In genomic region chr12:84759063-84759462, GRCm38 (mm10) we compare ENCODE assay signal across 12 mouse cellular contexts. TPM values are rescaled to one million over a fixed set of nuclear protein-coding genes. Genes with fewer than 3 reads are reported as not detected.
DNase-seq lines count a peak whose midpoint lies in the region; ATAC-seq and TF ChIP-seq lines count a peak whose summit lies in the region.
"Had no signal": no experiment of that assay in that cellular context is flagged by ENCODE, and none has a peak within 500 bp of the region (broad histone marks: within the 10 kb centered on the region; RNA-seq: fewer than 3 reads in every experiment).

No protein-coding gene starts in this region.

- CTCF ChIA-PET in Patski (lab: Charles Lee) = interaction anchor here (0.8 to 1.1 kb wide), 2 partner anchors 12 to 24 kb away, joined by 3 to 4 read pairs; no protein-coding TSS in a partner anchor

- H3K27me3 ChIP-seq in hindbrain, postnatal 0 days (ENCODE audit: insufficient read depth, low read length) = no peaks in the 10 kb centered on the region
- no peaks in the 10 kb centered on the region for H3K27me3 ChIP-seq in hindbrain, embryonic 13.5 days
- H3K27me3 ChIP-seq in Patski = no peaks in the 10 kb centered on the region
- no peaks in the 10 kb centered on the region for H3K27me3 ChIP-seq in liver, embryonic 14.5 days (ENCODE audit: control insufficient read depth, insufficient read depth, low read length)
- H3K27me3 ChIP-seq in forebrain, embryonic 11.5 days (ENCODE audit: control insufficient read depth, insufficient read depth, low read length) = no peaks in the 10 kb centered on the region
- H3K27me3 ChIP-seq: embryonic facial prominence, embryonic 15.5 days; midbrain, embryonic 12.5 days had no signal

- peaks cover 23% of the 10 kb centered on the region; the same call in 1 of the 2 replicates for H3K36me3 ChIP-seq in hindbrain, postnatal 0 days (ENCODE audit: insufficient read depth, low read length)
- peaks cover 71% of the 10 kb centered on the region for H3K36me3 ChIP-seq in hindbrain, embryonic 13.5 days
- H3K36me3 ChIP-seq in liver, embryonic 14.5 days (replicated peaks; ENCODE audit: control insufficient read depth, insufficient read depth, low read depth) = peaks cover 6% of the 10 kb centered on the region
- peaks cover 3% of the 10 kb centered on the region; the same call in 1 of the 2 replicates for H3K36me3 ChIP-seq in forebrain, embryonic 11.5 days (ENCODE audit: control insufficient read depth, insufficient read depth, low read length)

- no peaks in the 10 kb centered on the region for H3K9me3 ChIP-seq in hindbrain, postnatal 0 days (ENCODE audit: low read length)
- no peaks in the 10 kb centered on the region for H3K9me3 ChIP-seq in hindbrain, embryonic 13.5 days
- H3K9me3 ChIP-seq in liver, embryonic 14.5 days (ENCODE audit: control insufficient read depth, low read length) = no peaks in the 10 kb centered on the region
- no peaks in the 10 kb centered on the region for H3K9me3 ChIP-seq in forebrain, embryonic 11.5 days (ENCODE audit: control insufficient read depth, low read length)
- H3K9me3 ChIP-seq: embryonic facial prominence, embryonic 15.5 days; midbrain, embryonic 12.5 days had no signal

- no peak overlapping the region for H3K9ac ChIP-seq in hindbrain, postnatal 0 days (replicated peaks; ENCODE audit: low read length)
- H3K9ac ChIP-seq in hindbrain, embryonic 13.5 days = no peak overlapping the region
- H3K9ac ChIP-seq in liver, embryonic 14.5 days (replicated peaks) = no peak overlapping the region
- H3K9ac ChIP-seq in forebrain, embryonic 11.5 days (ENCODE audit: low read length) = no peak overlapping the region
- H3K9ac ChIP-seq: embryonic facial prominence, embryonic 15.5 days; midbrain, embryonic 12.5 days had no signal

- DNase-seq in hindbrain, postnatal 0 days (ENCODE audit: low spot score) = peak; percentile 40
- DNase-seq in A20 (ENCODE audit: low read depth, low spot score) = peak; percentile 65
- no peak for DNase-seq in Patski (ENCODE audit: low read depth, low spot score)
- DNase-seq in liver, embryonic 14.5 days (ENCODE audit: low read depth in 3 of 3, low spot score in 3 of 3) = peak in 1 of 3 experiments; percentile 33
- DNase-seq in gastrocnemius, postnatal 4 days (ENCODE audit: low spot score in 2 of 2) = no peak
- DNase-seq in frontal cortex, postnatal 36 days (ENCODE audit: low spot score in 2 of 2) = no peak
- no peak for DNase-seq in forebrain, embryonic 11.5 days (ENCODE audit: low spot score)
- DNase-seq: right cerebral cortex, postnatal 4 days had no signal

- no peak overlapping the region for H3K4me2 ChIP-seq in hindbrain, postnatal 0 days (ENCODE audit: low read depth, low read length)
- no peak overlapping the region for H3K4me2 ChIP-seq in hindbrain, embryonic 13.5 days
- H3K4me2 ChIP-seq in liver, embryonic 14.5 days (ENCODE audit: low read depth) = no peak overlapping the region
- H3K4me2 ChIP-seq in forebrain, embryonic 11.5 days (ENCODE audit: low read depth, low read length, severe bottlenecking) = no peak overlapping the region
- H3K4me2 ChIP-seq: embryonic facial prominence, embryonic 15.5 days; midbrain, embryonic 12.5 days had no signal

- no peak for ATAC-seq in hindbrain, postnatal 0 days
- no peak for ATAC-seq in hindbrain, embryonic 13.5 days (ENCODE audit: low FRiP score)
- no peak for ATAC-seq in Patski
- ATAC-seq in liver, embryonic 14.5 days (ENCODE audit: insufficient read depth) = no peak
- no peak for ATAC-seq in forebrain, embryonic 11.5 days (replicated peaks; ENCODE audit: low FRiP score)
- ATAC-seq: activated CD4-positive, CD25-positive, alpha-beta regulatory T cell, adult 4 months had no signal

- in situ Hi-C loops in Patski (cut with MboI; ENCODE audit: low pct_unique_long_range_greater_than_20kb) = no loop called here

- 76% methylated on average over 2 of the region's 2 CpGs for WGBS in hindbrain, postnatal 0 days
- 84% methylated on average over 2 of the region's 2 CpGs for WGBS in hindbrain, embryonic 13.5 days
- WGBS in liver, embryonic 14.5 days (ENCODE audit: insufficient replicate concordance) = 54% methylated on average over 2 of the region's 2 CpGs
- WGBS in forebrain, embryonic 11.5 days = 76% methylated on average over 2 of the region's 2 CpGs

- TF ChIP-seq CTCF in hindbrain, postnatal 0 days (IDR thresholded peaks at IDR 0.05; ENCODE audit: low read depth) = peak; percentile 60
- peak; percentile 72 for TF ChIP-seq CTCF in Patski (IDR thresholded peaks at IDR 0.05)
- TF ChIP-seq CTCF in liver, embryonic 14.5 days (IDR thresholded peaks at IDR 0.05; ENCODE audit: low read depth) = peak; percentile 65

- no peak overlapping the region for H3K27ac ChIP-seq in hindbrain, postnatal 0 days
- H3K27ac ChIP-seq in hindbrain, embryonic 13.5 days = no peak overlapping the region
- no peak overlapping the region for H3K27ac ChIP-seq in liver, embryonic 14.5 days
- H3K27ac ChIP-seq in forebrain, embryonic 11.5 days (ENCODE audit: low read depth, low read length) = no peak overlapping the region
- H3K27ac ChIP-seq: embryonic facial prominence, embryonic 15.5 days; midbrain, embryonic 12.5 days had no signal

- TF ChIP-seq EP300 in liver, embryonic 14.5 days (IDR thresholded peaks at IDR 0.05; ENCODE audit: low read depth) = no peak

- POLR2A ChIA-PET in Patski (lab: Charles Lee) = no interaction called here

- no peak overlapping the region for H3K4me3 ChIP-seq in hindbrain, postnatal 0 days (ENCODE audit: low read length)
- no peak overlapping the region for H3K4me3 ChIP-seq in hindbrain, embryonic 13.5 days
- H3K4me3 ChIP-seq in liver, embryonic 14.5 days (ENCODE audit: insufficient read depth in 1 of 2, low read depth in 2 of 2, low read length in 2 of 2) = no peak overlapping the region
- H3K4me3 ChIP-seq in forebrain, embryonic 11.5 days (ENCODE audit: low read depth, low read length) = no peak overlapping the region
- H3K4me3 ChIP-seq: embryonic facial prominence, embryonic 15.5 days; midbrain, embryonic 12.5 days had no signal

- H3K4me1 ChIP-seq in hindbrain, postnatal 0 days (ENCODE audit: insufficient read depth, low read length) = no peaks in the 10 kb centered on the region
- H3K4me1 ChIP-seq in hindbrain, embryonic 13.5 days (replicated peaks) = peaks cover 7% of the 10 kb centered on the region
- H3K4me1 ChIP-seq in liver, embryonic 14.5 days (replicated peaks; ENCODE audit: control insufficient read depth in 2 of 2, insufficient read depth in 2 of 2, low read length in 1 of 2) = 0 out of 4 replicates have a peak, but pooled peaks cover 0 to 1% of the 10 kb centered on the region in 2 experiments
- H3K4me1 ChIP-seq in forebrain, embryonic 11.5 days (replicated peaks; ENCODE audit: control insufficient read depth, insufficient read depth, low read length) = peaks cover 5% of the 10 kb centered on the region; the same call in 1 of the 2 replicates
- H3K4me1 ChIP-seq: embryonic facial prominence, embryonic 15.5 days had no signal

RNA-seq across cellular contexts. Expression of gene Npc2, which starts 13.9 kb away (rescaled TPM):
- 39.2 and 39.5 TPM in 2 replicates for total RNA-seq in hindbrain, postnatal 0 days (2014; rRNA removed)
- polyA plus RNA-seq in hindbrain, postnatal 0 days (2015; fragmentation: Nextera tagmentation; extraction: Ambion mirVana) = 55.4 and 57.5 TPM in 2 replicates
- polyA plus RNA-seq in hindbrain, embryonic 13.5 days (2015; fragmentation: Nextera tagmentation; extraction: Ambion mirVana) = 80.8 and 82.3 TPM in 2 replicates
- polyA plus RNA-seq in Patski (2021) = 105 TPM
- polyA plus RNA-seq in liver, embryonic 14.5 days (2012; rRNA removed) = 15.6 and 22.5 TPM in 2 replicates
- 18.0 and 19.4 TPM in 2 replicates for polyA plus RNA-seq in liver, embryonic 14.5 days (2014; fragmentation: Nextera tagmentation; extraction: Ambion mirVana)
- total RNA-seq in gastrocnemius, postnatal 4 days (2021) = 10 to 100 TPM; 40.4 to 44.1 TPM
- polyA plus RNA-seq in forebrain, embryonic 11.5 days (2014; fragmentation: Nextera tagmentation; extraction: Ambion mirVana) = 72.3 and 73.1 TPM in 2 replicates

RNA-seq across cellular contexts. Expression of gene Isca2, which starts 14.0 kb away (rescaled TPM):
- 61.1 and 102 TPM in 2 replicates for total RNA-seq in hindbrain, postnatal 0 days (2014; rRNA removed)
- polyA plus RNA-seq in hindbrain, postnatal 0 days (2015; fragmentation: Nextera tagmentation; extraction: Ambion mirVana) = 133 and 138 TPM in 2 replicates
- 154 and 158 TPM in 2 replicates for polyA plus RNA-seq in hindbrain, embryonic 13.5 days (2015; fragmentation: Nextera tagmentation; extraction: Ambion mirVana)
- 58.9 TPM for polyA plus RNA-seq in Patski (2021)
- polyA plus RNA-seq in liver, embryonic 14.5 days (2012; rRNA removed) = 54.1 and 60.3 TPM in 2 replicates
- polyA plus RNA-seq in liver, embryonic 14.5 days (2014; fragmentation: Nextera tagmentation; extraction: Ambion mirVana) = 93.0 and 105 TPM in 2 replicates
- total RNA-seq in gastrocnemius, postnatal 4 days (2021) = 10 to 100 TPM; 43.8 to 46.5 TPM
- polyA plus RNA-seq in forebrain, embryonic 11.5 days (2014; fragmentation: Nextera tagmentation; extraction: Ambion mirVana) = 156 and 162 TPM in 2 replicates

Comparison
In these comparisons a context has a peak if more than half of its experiments do, and no peak if none do; other contexts are left out.
1. DNase-seq: peak in hindbrain, postnatal 0 days (single experiment) and A20 (single experiment); none in Patski (single experiment), gastrocnemius, postnatal 4 days (0 of 2), frontal cortex, postnatal 36 days (0 of 2) and forebrain, embryonic 11.5 days (single experiment).
2. Peak in every context shown above with its lines, with median percentiles within 50 percentile points of each other: CTCF ChIP-seq.